Mouse (Mus musculus) midbrain, postnatal 0 days (tissue): ENCODE data around the gene Cdc20. TPM values are rescaled to one million over a fixed set of nuclear protein-coding genes. Genes with fewer than 3 reads are reported as not detected.

Experiments
- ATAC-seq: fragments of 200-750 bp; cut with Nextera tagmentation; 2 replicates; pipeline ENCODE4 v1.8.0; 2017; ENCODE audit warnings: moderate number of reproducible peaks, mild to moderate bottlenecking, moderate TSS enrichment, moderate library complexity; ENCODE audit not compliant: low FRiP score
- DNase-seq: peaks from one replicate; pipeline ENCODE4 v3.0.0-alpha.2; 2015; ENCODE audit warnings: low spot score
- H3K27ac ChIP-seq: fragments of 300-500 bp; sonication (generic); 2 replicates; pipeline ENCODE4 v1.5.1; 2014; ENCODE audit warnings: low read depth, mild to moderate bottlenecking, low read length, mixed read lengths
- H3K27me3 ChIP-seq: fragments of 300-500 bp; sonication (generic); 2 replicates; pipeline ENCODE4 v1.6.1; 2014; ENCODE audit warnings: low read length, control low read depth, mixed read lengths; ENCODE audit not compliant: insufficient read depth
- H3K36me3 ChIP-seq: fragments of 300-500 bp; sonication (generic); 2 replicates; pipeline ENCODE4 v1.6.1; 2014; ENCODE audit warnings: low read length, control low read depth, mixed read lengths; ENCODE audit not compliant: insufficient read depth
- H3K4me1 ChIP-seq: fragments of 300-500 bp; sonication (generic); 2 replicates; pipeline ENCODE4 v1.6.1; 2014; ENCODE audit warnings: mild to moderate bottlenecking, control low read depth, antibody characterized with exemption, low read length, mixed read lengths; ENCODE audit not compliant: insufficient read depth
- H3K4me2 ChIP-seq: fragments of 300-500 bp; sonication (generic); 2 replicates; pipeline ENCODE4 v1.6.1; 2014; ENCODE audit warnings: low read depth, mild to moderate bottlenecking, low read length, mixed read lengths; ENCODE audit not compliant: poor library complexity, severe bottlenecking
- H3K4me3 ChIP-seq: fragments of 300-500 bp; sonication (generic); 2 replicates; pipeline ENCODE4 v1.5.1; 2014; ENCODE audit warnings: low read depth, mild to moderate bottlenecking, low read length, moderate library complexity
- H3K9ac ChIP-seq: fragments of 300-500 bp; sonication (generic); replicated peaks from 2 replicates; pipeline ENCODE4 v1.6.1; 2014; ENCODE audit warnings: mild to moderate bottlenecking, low read length, moderate library complexity, mixed read lengths; ENCODE audit not compliant: poor library complexity, severe bottlenecking
- H3K9me3 ChIP-seq: fragments of 300-500 bp; sonication (generic); 2 replicates; pipeline ENCODE4 v1.6.1; 2016; ENCODE audit warnings: low read length, control low read depth
- CTCF ChIP-seq: IDR thresholded peaks from 2 replicates; pipeline ENCODE4 v1.5.1; 2016; ENCODE audit warnings: antibody characterized with exemption, mild to moderate bottlenecking
- WGBS: fragments of 180-500 bp; shearing (Covaris S2); extraction: QIAGEN DNeasy Blood & Tissue Kit; methylation state at CpG from one replicate; pipeline ENCODE4 v1.1.7; 2014; 5-methylcytosine and 5-hydroxymethylcytosine counted together
- polyA plus RNA-seq: library from polyadenylated mRNA; unstranded; fragments of >200 nt; fragmentation: Nextera tagmentation; extraction: Ambion mirVana; gene quantifications from 2 replicates; pipeline ENCODE4 v1.2.1, GENCODE M21; 2015
- total RNA-seq: library from RNA; depleted of rRNA; stranded (reverse); fragments of >200 nt; gene quantifications from 2 replicates; pipeline ENCODE4 v1.2.3, GENCODE M21; 2014

Gene Cdc20
- total and polyA plus RNA-seq, 2 experiments from 2014 or later = 9.7 to 15.3 TPM

GRCm38 (mm10) chr4:118413553-118413952, 23.6 kb downstream of the Cdc20 start:
- peaks cover 67% of the 10 kb centered on the region for H3K36me3 ChIP-seq

DNA sequence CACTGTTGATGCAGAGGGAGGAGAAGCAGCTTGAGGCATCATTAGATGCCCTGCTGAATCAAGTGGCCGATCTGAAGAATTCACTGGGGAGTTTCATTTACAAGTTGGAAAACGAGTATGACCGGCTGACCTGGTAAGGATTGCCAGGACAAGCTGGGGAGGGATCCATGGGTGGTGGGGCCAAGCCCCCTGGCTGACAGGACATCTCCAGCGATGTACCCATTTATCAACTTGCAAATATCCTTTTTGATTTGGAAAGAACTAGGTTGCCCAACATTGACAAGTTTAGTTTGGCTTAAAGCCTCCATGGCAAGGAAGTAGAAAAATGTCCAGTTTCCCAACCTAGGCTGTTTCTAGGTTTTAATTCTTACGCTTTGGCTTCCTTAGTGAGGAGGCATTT, 26.3 kb downstream of the Cdc20 start:
- no peak for DNase-seq
- WGBS = 88% methylated on average over 5 of the region's 5 CpGs
- ATAC-seq = no peak

More at GRCm38 (mm10) chr4:118413553-118413952, 23.6 kb downstream of the Cdc20 start:
- no peak for TF ChIP-seq CTCF
- Histone ChIP-seq H3K27ac (no peak overlapping the region), H3K4me2 (no peak overlapping the region), H3K27me3 (no peaks in the 10 kb centered on the region), H3K4me1 (peaks cover 7% of the 10 kb centered on the region), H3K4me3 (no peak overlapping the region), H3K9ac (no peak overlapping the region), H3K9me3 (no peaks in the 10 kb centered on the region)
- no peak for ATAC-seq
- WGBS = 97% methylated on average over 5 of the region's 5 CpGs
- no peak for DNase-seq

GRCm38 (mm10) chr4:118409142-118409900, 27.8 kb downstream of the Cdc20 start, which contains the start of the genes Szt2 and Med8:
TSS of gene Szt2 (minus strand) at chr4:118409273.
TSS of gene Med8 (plus strand) at chr4:118409337.
- Histone ChIP-seq H3K4me1 (peaks cover 7% of the 10 kb centered on the region), H3K9ac (peak within 1 kb of the TSS; percentile 81), H3K9me3 (no peaks in the 10 kb centered on the region), H3K4me2 (peak within 1 kb of the TSS; percentile 79), H3K4me3 (peak within 1 kb of the TSS; percentile 59), H3K27me3 (no peaks in the 10 kb centered on the region), H3K36me3 (peaks cover 30% of the 10 kb centered on the region), H3K27ac (peak within 1 kb of the TSS; percentile 67)
- WGBS = under 1% methylated on average over 53 of the region's 53 CpGs
- DNase-seq (peak; percentile 95), ATAC-seq (peak; percentile 94)
- TF ChIP-seq CTCF = no peak

More for the DNA sequence above, 26.3 kb downstream of the Cdc20 start:
- Histone ChIP-seq H3K4me1 (peaks cover 7% of the 10 kb centered on the region), H3K27ac (no peak overlapping the region), H3K4me3 (no peak overlapping the region), H3K9ac (no peak overlapping the region), H3K4me2 (no peak overlapping the region), H3K27me3 (no peaks in the 10 kb centered on the region), H3K9me3 (no peaks in the 10 kb centered on the region), H3K36me3 (peaks cover 42% of the 10 kb centered on the region)
- no peak for TF ChIP-seq CTCF

DNA sequence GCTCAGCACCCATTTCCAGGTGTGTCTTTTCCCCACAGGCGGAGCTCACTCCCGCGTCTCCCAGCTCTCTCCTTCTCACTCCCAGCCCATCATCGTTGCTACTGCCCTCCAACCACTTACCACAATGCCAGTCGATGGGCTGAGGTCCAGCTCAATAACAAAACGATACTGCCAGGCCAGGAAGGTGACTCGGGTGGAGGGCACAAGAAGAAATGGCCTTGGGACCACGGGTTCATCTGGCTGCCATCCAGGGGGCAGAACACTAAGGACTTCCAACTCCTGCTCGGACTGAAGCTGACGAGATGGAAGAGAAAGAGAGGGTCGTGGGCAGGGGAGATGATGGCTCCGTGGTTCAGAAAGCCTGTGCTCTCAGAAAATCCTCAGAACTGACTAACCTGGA, 34.5 kb downstream of the Cdc20 start:
- no peaks in the 10 kb centered on the region for H3K4me1 ChIP-seq
- H3K36me3 ChIP-seq = peaks cover 51% of the 10 kb centered on the region
- H3K4me2 ChIP-seq = no peak overlapping the region
- no peak for TF ChIP-seq CTCF
- H3K27me3 ChIP-seq = no peaks in the 10 kb centered on the region
- H3K9ac ChIP-seq = no peak overlapping the region
- no peak overlapping the region for H3K27ac ChIP-seq
- 94% methylated on average over 12 of the region's 12 CpGs for WGBS
- DNase-seq (no peak), ATAC-seq (no peak)
- no peak overlapping the region for H3K4me3 ChIP-seq
- H3K9me3 ChIP-seq = no peaks in the 10 kb centered on the region

DNA sequence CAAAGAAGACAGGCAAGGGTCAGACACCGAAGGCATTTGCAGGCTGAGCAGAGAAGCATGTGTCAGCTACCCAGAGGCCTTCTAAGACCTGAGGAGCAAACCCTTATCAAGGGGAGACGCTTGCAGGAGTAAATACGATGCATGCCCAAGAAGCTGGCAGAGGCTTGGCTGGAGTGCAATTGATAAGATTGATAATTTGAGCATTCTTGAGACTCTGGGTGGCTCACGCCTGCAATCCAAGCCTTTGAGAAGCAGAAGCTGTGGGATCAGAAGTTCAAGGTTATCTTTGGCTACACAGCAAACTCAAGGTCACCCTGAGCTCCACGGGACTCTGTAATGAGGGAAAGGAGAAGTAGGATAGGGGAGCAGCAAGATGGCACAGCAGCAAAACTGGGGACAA, 35.2 kb downstream of the Cdc20 start:
- Histone ChIP-seq H3K4me1 (no peaks in the 10 kb centered on the region), H3K4me2 (no peak overlapping the region)

GRCm38 (mm10) chr4:118401421-118401820, 35.7 kb downstream of the Cdc20 start:
- Histone ChIP-seq H3K9me3 (no peaks in the 10 kb centered on the region), H3K27ac (no peak overlapping the region), H3K36me3 (peaks cover 63% of the 10 kb centered on the region), H3K9ac (no peak overlapping the region), H3K27me3 (no peaks in the 10 kb centered on the region), H3K4me3 (no peak overlapping the region), H3K4me1 (no peaks in the 10 kb centered on the region), H3K4me2 (no peak overlapping the region)
- ATAC-seq = no peak
- DNase-seq = no peak
- TF ChIP-seq CTCF = no peak
- WGBS = 96% methylated on average over 3 of the region's 3 CpGs

More for the DNA sequence above, 35.2 kb downstream of the Cdc20 start:
- no peak for ATAC-seq
- Histone ChIP-seq H3K9me3 (no peaks in the 10 kb centered on the region), H3K9ac (no peak overlapping the region), H3K4me3 (no peak overlapping the region), H3K27me3 (no peaks in the 10 kb centered on the region), H3K36me3 (peaks cover 59% of the 10 kb centered on the region), H3K27ac (no peak overlapping the region)
- DNase-seq = no peak
- TF ChIP-seq CTCF = no peak
- over 99% methylated on average over 5 of the region's 5 CpGs for WGBS
